Mouse (Mus musculus): ENCODE data around the gene Ube3a. TPM values are rescaled to one million over a fixed set of nuclear protein-coding genes. Genes with fewer than 3 reads are reported as not detected.

The Ube3a gene
- total and polyA plus RNA-seq, 3 experiments, result 94.2 to 141 (median 121) TPM

DNA sequence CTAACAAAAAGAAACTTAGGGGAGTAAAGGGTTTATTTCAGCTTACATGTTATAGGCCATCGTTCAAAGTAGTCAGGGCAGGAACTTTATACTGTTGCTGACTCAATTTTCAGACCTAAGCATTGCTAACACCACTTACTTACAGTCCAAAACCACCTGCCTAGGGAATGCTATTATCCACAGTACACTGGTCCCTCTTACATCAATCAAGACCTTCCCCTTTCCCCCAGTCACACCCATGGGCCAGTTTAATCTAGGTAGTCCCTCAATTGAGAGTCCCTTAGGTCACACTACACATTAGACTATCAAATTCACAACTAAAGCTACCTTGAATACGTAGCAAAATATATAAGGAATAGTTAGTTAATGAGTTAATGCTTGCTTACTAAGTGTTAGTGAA is 24.8 kb downstream of the Ube3a start:
- H3K36me3 ChIP-seq (replicated peaks), result peaks cover 35% of the 10 kb centered on the region
- H3K27me3 ChIP-seq (ENCODE audit: insufficient read depth, low read length), result no peaks in the 10 kb centered on the region
- DNase-seq (ENCODE audit: low spot score), result no peak
- no peak for TF ChIP-seq GATA1 (IDR thresholded peaks at IDR 0.05; ENCODE audit: borderline replicate concordance, low read length)
- TF ChIP-seq CTCF (IDR thresholded peaks at IDR 0.05; ENCODE audit: low read depth, low read length), result no peak
- no peak for TF ChIP-seq GATA2 (IDR thresholded peaks at IDR 0.05; ENCODE audit: borderline replicate concordance, low read depth, low read length)
- no peak for TF ChIP-seq TAL1 (conservative IDR thresholded peaks at IDR 0.05; ENCODE audit: low read depth, low read length)
- TF ChIP-seq POLR2AphosphoS5 (IDR thresholded peaks at IDR 0.05; ENCODE audit: insufficient replicate concordance, low read depth, low read length), result no peak
- no peaks in the 10 kb centered on the region for H3K4me1 ChIP-seq (ENCODE audit: insufficient read depth, low read depth, low read length)
- no peaks in the 10 kb centered on the region for H3K9me3 ChIP-seq (replicated peaks)
- no peak for ATAC-seq (ENCODE audit: extremely low read depth, insufficient number of reproducible peaks, low FRiP score, poor library complexity, severe bottlenecking)
- no peak overlapping the region for H3K4me3 ChIP-seq (ENCODE audit: low read depth, low read length)

DNA sequence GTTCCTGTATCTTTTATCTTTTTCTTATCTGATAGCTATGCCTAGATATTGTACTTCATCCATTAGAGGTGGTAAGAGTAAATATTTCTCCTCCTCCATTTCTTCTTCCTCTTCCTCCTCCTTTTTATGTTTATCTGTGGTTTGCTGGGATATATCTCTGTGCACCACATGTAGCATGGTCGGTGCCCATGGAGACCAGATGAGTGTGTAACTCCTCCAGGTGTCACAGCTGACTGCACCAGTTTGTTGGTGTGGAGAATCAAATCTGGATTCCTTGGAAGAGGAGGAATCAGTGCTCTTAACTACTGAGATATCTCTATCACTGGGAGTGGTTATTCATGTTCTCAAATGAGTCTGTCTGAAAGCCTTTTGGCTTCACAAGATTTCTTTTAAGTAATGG is 37.0 kb downstream of the Ube3a start:
- H3K4me3 ChIP-seq (ENCODE audit: low read depth, low read length), result no peak overlapping the region
- TF ChIP-seq POLR2AphosphoS5 (IDR thresholded peaks at IDR 0.05; ENCODE audit: insufficient replicate concordance, low read depth, low read length) (no peak), TAL1 (conservative IDR thresholded peaks at IDR 0.05; ENCODE audit: low read depth, low read length) (no peak), GATA1 (IDR thresholded peaks at IDR 0.05; ENCODE audit: borderline replicate concordance, low read length) (no peak), GATA2 (IDR thresholded peaks at IDR 0.05; ENCODE audit: borderline replicate concordance, low read depth, low read length) (no peak), CTCF (IDR thresholded peaks at IDR 0.05; ENCODE audit: low read depth, low read length) (no peak)
- peaks cover 4% of the 10 kb centered on the region for H3K4me1 ChIP-seq (ENCODE audit: insufficient read depth, low read depth, low read length)
- H3K27me3 ChIP-seq (ENCODE audit: insufficient read depth, low read length), result no peaks in the 10 kb centered on the region
- DNase-seq (ENCODE audit: low spot score), result no peak
- no peaks in the 10 kb centered on the region for H3K9me3 ChIP-seq (replicated peaks)
- ATAC-seq (ENCODE audit: extremely low read depth, insufficient number of reproducible peaks, low FRiP score, poor library complexity, severe bottlenecking), result no peak
- peaks cover 22% of the 10 kb centered on the region for H3K36me3 ChIP-seq (replicated peaks)

DNA sequence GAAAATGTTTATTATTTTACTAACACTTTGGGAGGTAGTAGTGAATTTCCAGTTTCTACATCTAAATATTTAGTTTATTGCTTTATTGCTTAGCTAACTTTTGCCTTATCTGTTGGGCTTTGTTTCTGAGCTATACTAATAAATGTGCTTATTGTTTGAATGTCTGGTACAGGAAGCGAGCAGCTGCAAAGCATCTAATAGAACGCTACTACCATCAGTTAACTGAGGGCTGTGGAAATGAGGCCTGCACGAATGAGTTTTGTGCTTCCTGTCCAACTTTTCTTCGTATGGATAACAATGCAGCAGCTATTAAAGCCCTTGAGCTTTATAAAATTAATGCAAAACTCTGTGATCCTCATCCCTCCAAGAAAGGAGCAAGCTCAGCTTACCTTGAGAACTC is 43.2 kb downstream of the Ube3a start:
- peaks cover 20% of the 10 kb centered on the region for H3K36me3 ChIP-seq (replicated peaks)
- no peaks in the 10 kb centered on the region for H3K4me1 ChIP-seq (ENCODE audit: insufficient read depth, low read depth, low read length)
- no peak overlapping the region for H3K4me3 ChIP-seq (ENCODE audit: low read depth, low read length)
- H3K27me3 ChIP-seq (ENCODE audit: insufficient read depth, low read length), result no peaks in the 10 kb centered on the region
- no peak for TF ChIP-seq POLR2AphosphoS5 (IDR thresholded peaks at IDR 0.05; ENCODE audit: insufficient replicate concordance, low read depth, low read length)
- no peak for TF ChIP-seq CTCF (IDR thresholded peaks at IDR 0.05; ENCODE audit: low read depth, low read length)
- no peak for TF ChIP-seq TAL1 (conservative IDR thresholded peaks at IDR 0.05; ENCODE audit: low read depth, low read length)
- TF ChIP-seq GATA1 (IDR thresholded peaks at IDR 0.05; ENCODE audit: borderline replicate concordance, low read length), result no peak
- TF ChIP-seq GATA2 (IDR thresholded peaks at IDR 0.05; ENCODE audit: borderline replicate concordance, low read depth, low read length), result no peak
- ATAC-seq (ENCODE audit: extremely low read depth, insufficient number of reproducible peaks, low FRiP score, poor library complexity, severe bottlenecking) (no peak), DNase-seq (ENCODE audit: low spot score) (no peak)
- H3K9me3 ChIP-seq (replicated peaks), result no peaks in the 10 kb centered on the region

DNA sequence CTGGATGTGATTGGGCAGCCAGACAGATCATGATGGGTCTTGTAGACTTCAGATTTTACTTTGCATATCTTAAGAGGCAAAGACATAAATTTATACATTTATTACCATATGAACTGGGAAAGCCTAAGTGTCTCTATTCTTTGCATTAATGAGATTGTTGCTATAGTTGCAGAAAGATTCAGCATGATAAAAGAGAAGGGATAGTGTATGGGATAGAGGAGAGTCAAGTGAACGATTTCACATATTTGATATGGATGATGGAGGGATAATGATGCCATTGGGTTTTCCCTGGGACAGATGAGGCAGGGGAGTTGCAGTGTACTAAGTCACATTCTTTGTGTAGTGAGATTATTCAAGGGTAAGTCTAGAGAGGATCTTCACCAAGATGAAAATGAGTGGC is 84.0 kb downstream of the Ube3a start:
- DNase-seq (ENCODE audit: low spot score) (no peak), ATAC-seq (ENCODE audit: extremely low read depth, insufficient number of reproducible peaks, low FRiP score, poor library complexity, severe bottlenecking) (no peak)
- no peak for TF ChIP-seq GATA2 (IDR thresholded peaks at IDR 0.05; ENCODE audit: borderline replicate concordance, low read depth, low read length)
- TF ChIP-seq CTCF (IDR thresholded peaks at IDR 0.05; ENCODE audit: low read depth, low read length), result no peak
- no peak for TF ChIP-seq TAL1 (conservative IDR thresholded peaks at IDR 0.05; ENCODE audit: low read depth, low read length)
- TF ChIP-seq GATA1 (IDR thresholded peaks at IDR 0.05; ENCODE audit: borderline replicate concordance, low read length), result no peak
- Histone ChIP-seq H3K36me3 (replicated peaks) (peaks cover 28% of the 10 kb centered on the region), H3K27me3 (ENCODE audit: insufficient read depth, low read length) (no peaks in the 10 kb centered on the region), H3K4me1 (ENCODE audit: insufficient read depth, low read depth, low read length) (no peaks in the 10 kb centered on the region; the same call in 1 of the 2 replicates), H3K4me3 (ENCODE audit: low read depth, low read length) (no peak overlapping the region), H3K9me3 (replicated peaks) (no peaks in the 10 kb centered on the region)

DNA sequence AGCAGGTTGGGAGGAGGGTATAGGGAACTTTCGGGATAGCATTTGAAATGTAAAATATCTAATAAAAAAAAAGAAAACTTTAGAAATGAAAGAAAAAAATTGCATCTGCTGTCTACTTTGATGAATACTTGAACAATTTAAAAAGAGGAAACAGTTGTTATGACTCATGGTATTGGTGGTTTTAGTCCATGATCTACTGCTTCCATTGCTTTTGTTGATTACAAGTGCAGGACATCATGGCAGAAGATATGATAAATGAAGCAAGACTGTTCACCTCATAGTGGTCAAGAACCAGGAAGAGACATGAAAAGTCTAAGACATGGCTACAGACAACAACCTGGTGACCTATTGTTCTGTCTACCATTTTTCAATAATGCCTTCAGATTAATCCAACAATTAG is 94.2 kb downstream of the Ube3a start:
- DNase-seq (ENCODE audit: low spot score) (no peak), ATAC-seq (ENCODE audit: extremely low read depth, insufficient number of reproducible peaks, low FRiP score, poor library complexity, severe bottlenecking) (peak; percentile 40; the same call in 1 of the 2 replicates)
- Histone ChIP-seq H3K4me3 (ENCODE audit: low read depth, low read length) (no peak overlapping the region), H3K9me3 (replicated peaks) (no peaks in the 10 kb centered on the region), H3K36me3 (replicated peaks) (no peaks in the 10 kb centered on the region), H3K27me3 (ENCODE audit: insufficient read depth, low read length) (no peaks in the 10 kb centered on the region), H3K4me1 (ENCODE audit: insufficient read depth, low read depth, low read length) (no peaks in the 10 kb centered on the region)
- TF ChIP-seq GATA2 (IDR thresholded peaks at IDR 0.05; ENCODE audit: borderline replicate concordance, low read depth, low read length) (no peak), POLR2AphosphoS5 (IDR thresholded peaks at IDR 0.05; ENCODE audit: insufficient replicate concordance, low read depth, low read length) (no peak), TAL1 (conservative IDR thresholded peaks at IDR 0.05; ENCODE audit: low read depth, low read length) (no peak), GATA1 (IDR thresholded peaks at IDR 0.05; ENCODE audit: borderline replicate concordance, low read length) (no peak), CTCF (IDR thresholded peaks at IDR 0.05; ENCODE audit: low read depth, low read length) (no peak)
